8 mouse cellular contexts compared by ENCODE assay signal in genomic region chr12:102729855-102730797, GRCm38 (mm10). TPM values are rescaled to one million over a fixed set of nuclear protein-coding genes. Genes with fewer than 3 reads are reported as not detected.
A peak's percentile ranks its signal among the peaks of the same experiment; 100 is the strongest.
DNase-seq lines count a peak whose midpoint lies in the region; ATAC-seq and TF ChIP-seq lines count a peak whose summit lies in the region.

No protein-coding gene starts in this region.

- H3K4me1 ChIP-seq in limb, embryonic 15.5 days = peaks cover 27% of the 10 kb centered on the region
- H3K4me1 ChIP-seq in midbrain, embryonic 15.5 days = peaks cover 20% of the 10 kb centered on the region
- H3K4me1 ChIP-seq in stomach, postnatal 0 days (replicated peaks; ENCODE audit: control insufficient read depth, insufficient read depth) = peaks cover 2% of the 10 kb centered on the region; the same call in 1 of the 2 replicates

- H3K4me3 ChIP-seq in limb, embryonic 15.5 days = peak overlapping the region; percentile 33
- peak overlapping the region; percentile 26 for H3K4me3 ChIP-seq in midbrain, embryonic 15.5 days
- H3K4me3 ChIP-seq in stomach, postnatal 0 days (ENCODE audit: low read depth, low read length) = no peak overlapping the region

- 29% methylated on average over 26 of the region's 26 CpGs for WGBS in limb, embryonic 15.5 days
- WGBS in midbrain, embryonic 15.5 days = 30% methylated on average over 26 of the region's 26 CpGs
- WGBS in stomach, postnatal 0 days = 36% methylated on average over 26 of the region's 26 CpGs

- H3K27ac ChIP-seq in limb, embryonic 15.5 days = peak overlapping the region; percentile 84
- H3K27ac ChIP-seq in midbrain, embryonic 15.5 days = peak overlapping the region; percentile 82
- H3K27ac ChIP-seq in stomach, postnatal 0 days (replicated peaks) = peak overlapping the region; percentile 84

- peak overlapping the region; percentile 43 for H3K4me2 ChIP-seq in limb, embryonic 15.5 days
- peak overlapping the region; percentile 51 for H3K4me2 ChIP-seq in midbrain, embryonic 15.5 days
- H3K4me2 ChIP-seq in stomach, postnatal 0 days (replicated peaks; ENCODE audit: low read depth) = peak overlapping the region; percentile 15; the same call in 1 of the 2 replicates

- H3K36me3 ChIP-seq in limb, embryonic 15.5 days = no peaks in the 10 kb centered on the region
- H3K36me3 ChIP-seq in midbrain, embryonic 15.5 days (replicated peaks) = no peaks in the 10 kb centered on the region
- no peaks in the 10 kb centered on the region for H3K36me3 ChIP-seq in stomach, postnatal 0 days (ENCODE audit: control insufficient read depth, insufficient read depth, low read length)

- H3K27me3 ChIP-seq in limb, embryonic 15.5 days = no peaks in the 10 kb centered on the region
- H3K27me3 ChIP-seq in midbrain, embryonic 15.5 days (replicated peaks) = no peaks in the 10 kb centered on the region
- no peaks in the 10 kb centered on the region for H3K27me3 ChIP-seq in stomach, postnatal 0 days (ENCODE audit: control insufficient read depth, insufficient read depth, low read length)

- no peaks in the 10 kb centered on the region for H3K9me3 ChIP-seq in limb, embryonic 15.5 days
- no peaks in the 10 kb centered on the region for H3K9me3 ChIP-seq in midbrain, embryonic 15.5 days
- H3K9me3 ChIP-seq in stomach, postnatal 0 days (ENCODE audit: control insufficient read depth, low read length) = no peaks in the 10 kb centered on the region

- TF ChIP-seq CTCF in stomach, postnatal 0 days (IDR thresholded peaks at IDR 0.05; ENCODE audit: low read depth) = no peak

- DNase-seq in urinary bladder, postnatal 25 days (ENCODE audit: low spot score) = peak; percentile 26
- no peak for DNase-seq in urinary bladder, adult 18-20 months (ENCODE audit: low spot score in 2 of 2)
- peak; percentile 56 for DNase-seq in gonadal fat pad, adult 2 months (ENCODE audit: low read depth)
- DNase-seq in kidney, adult 9 months = peak; percentile 81
- DNase-seq in stomach, postnatal 0 days (ENCODE audit: low spot score) = peak; percentile 91

- no peak overlapping the region for H3K9ac ChIP-seq in limb, embryonic 15.5 days
- H3K9ac ChIP-seq in midbrain, embryonic 15.5 days = 0 out of 2 replicates have a peak overlapping the region, but pooled peaks have one; percentile 12
- no peak overlapping the region for H3K9ac ChIP-seq in stomach, postnatal 0 days (ENCODE audit: low read length)

- peak; percentile 93 for ATAC-seq in common myeloid progenitor, adult 5-6 weeks (replicated peaks; ENCODE audit: low read depth, poor library complexity, severe bottlenecking)
- ATAC-seq in limb, embryonic 15.5 days (ENCODE audit: insufficient number of reproducible peaks, low FRiP score, low TSS enrichment, low read depth) = peak; percentile 92
- peak; percentile 98 for ATAC-seq in midbrain, embryonic 15.5 days (replicated peaks)
- peak; percentile 96 for ATAC-seq in stomach, postnatal 0 days (ENCODE audit: low FRiP score, low TSS enrichment)

- TF ChIP-seq EP300 in stomach, postnatal 0 days (optimal IDR thresholded peaks at IDR 0.05) = no peak

RNA-seq across cellular contexts. Expression of gene Moap1, which starts 13.3 kb away (rescaled TPM):
- total RNA-seq in common myeloid progenitor, adult 5-6 weeks (2017) = 5.5 and 11.6 TPM in 2 replicates
- polyA plus RNA-seq in gonadal fat pad, adult 2 months (2012; rRNA removed) = 1.1 and 1.4 TPM in 2 replicates
- polyA plus RNA-seq in limb, embryonic 15.5 days (2015; fragmentation: Nextera tagmentation; extraction: Ambion mirVana) = 21.7 and 21.8 TPM in 2 replicates
- 73.2 and 73.3 TPM in 2 replicates for polyA plus RNA-seq in midbrain, embryonic 15.5 days (2015; fragmentation: Nextera tagmentation; extraction: Ambion mirVana)
- polyA plus RNA-seq in stomach, postnatal 0 days (2015; fragmentation: Nextera tagmentation; extraction: Ambion mirVana) = 8.1 and 9.5 TPM in 2 replicates

RNA-seq across cellular contexts. Expression of gene Tmem251, which starts 13.4 kb away (rescaled TPM):
- total RNA-seq in common myeloid progenitor, adult 5-6 weeks (2017) = 11.3 and 11.9 TPM in 2 replicates
- 2.8 and 3.2 TPM in 2 replicates for polyA plus RNA-seq in gonadal fat pad, adult 2 months (2012; rRNA removed)
- 9.2 and 9.4 TPM in 2 replicates for polyA plus RNA-seq in limb, embryonic 15.5 days (2015; fragmentation: Nextera tagmentation; extraction: Ambion mirVana)
- 11.9 and 13.2 TPM in 2 replicates for polyA plus RNA-seq in midbrain, embryonic 15.5 days (2015; fragmentation: Nextera tagmentation; extraction: Ambion mirVana)
- 10.5 and 10.9 TPM in 2 replicates for polyA plus RNA-seq in stomach, postnatal 0 days (2015; fragmentation: Nextera tagmentation; extraction: Ambion mirVana)

RNA-seq across cellular contexts. Expression of gene Itpk1, which starts 25.4 kb away (rescaled TPM):
- 9.4 and 12.0 TPM in 2 replicates for total RNA-seq in common myeloid progenitor, adult 5-6 weeks (2017)
- polyA plus RNA-seq in gonadal fat pad, adult 2 months (2012; rRNA removed) = 71.0 and 81.2 TPM in 2 replicates
- polyA plus RNA-seq in limb, embryonic 15.5 days (2015; fragmentation: Nextera tagmentation; extraction: Ambion mirVana) = 10.1 and 10.9 TPM in 2 replicates
- 34.1 and 34.6 TPM in 2 replicates for polyA plus RNA-seq in midbrain, embryonic 15.5 days (2015; fragmentation: Nextera tagmentation; extraction: Ambion mirVana)
- polyA plus RNA-seq in stomach, postnatal 0 days (2015; fragmentation: Nextera tagmentation; extraction: Ambion mirVana) = 21.5 and 26.7 TPM in 2 replicates

RNA-seq across cellular contexts. Expression of gene Gm28051, which starts 27.4 kb away (rescaled TPM):
- total RNA-seq in common myeloid progenitor, adult 5-6 weeks (2017) = not detected in 2 replicates
- polyA plus RNA-seq in gonadal fat pad, adult 2 months (2012; rRNA removed) = not detected in 2 replicates
- not detected in 2 replicates for polyA plus RNA-seq in limb, embryonic 15.5 days (2015; fragmentation: Nextera tagmentation; extraction: Ambion mirVana)
- polyA plus RNA-seq in midbrain, embryonic 15.5 days (2015; fragmentation: Nextera tagmentation; extraction: Ambion mirVana) = not detected in 2 replicates
- not detected in 2 replicates for polyA plus RNA-seq in stomach, postnatal 0 days (2015; fragmentation: Nextera tagmentation; extraction: Ambion mirVana)

RNA-seq across cellular contexts. Expression of gene Gon7, which starts 27.5 kb away (rescaled TPM):
- 16.2 and 26.6 TPM in 2 replicates for total RNA-seq in common myeloid progenitor, adult 5-6 weeks (2017)
- polyA plus RNA-seq in gonadal fat pad, adult 2 months (2012; rRNA removed) = 8.1 and 15.4 TPM in 2 replicates
- polyA plus RNA-seq in limb, embryonic 15.5 days (2015; fragmentation: Nextera tagmentation; extraction: Ambion mirVana) = 19.7 and 20.6 TPM in 2 replicates
- polyA plus RNA-seq in midbrain, embryonic 15.5 days (2015; fragmentation: Nextera tagmentation; extraction: Ambion mirVana) = 46.7 and 51.0 TPM in 2 replicates
- polyA plus RNA-seq in stomach, postnatal 0 days (2015; fragmentation: Nextera tagmentation; extraction: Ambion mirVana) = 13.6 and 14.7 TPM in 2 replicates

Comparison
In these comparisons a context has a peak if more than half of its experiments do, and no peak if none do; other contexts are left out.
1. DNase-seq: peak in urinary bladder, postnatal 25 days (single experiment), gonadal fat pad, adult 2 months (single experiment), kidney, adult 9 months (single experiment) and stomach, postnatal 0 days (single experiment); none in urinary bladder, adult 18-20 months (0 of 2).
2. Peak in every context shown above with its lines, with median percentiles within 50 percentile points of each other: ATAC-seq, H3K27ac ChIP-seq and H3K4me2 ChIP-seq.